ENCODE assay signal across 9 mouse cellular contexts in genomic region chr10:70521379-70521778, GRCm38 (mm10).
DNase-seq lines count a peak whose midpoint lies in the region; ATAC-seq lines count a peak whose summit lies in the region.
"Had no signal": no experiment of that assay in that cellular context is flagged by ENCODE, and none has a peak within 500 bp of the region (broad histone marks: within the 10 kb centered on the region; RNA-seq: fewer than 3 reads in every experiment).

No protein-coding gene starts in this region.

- no peaks in the 10 kb centered on the region for H3K9me3 ChIP-seq in hindbrain, embryonic 10.5 days
- H3K9me3 ChIP-seq in midbrain, embryonic 11.5 days (ENCODE audit: control insufficient read depth, low read length): no peaks in the 10 kb centered on the region

- peak overlapping the region; percentile 94 for H3K4me2 ChIP-seq in midbrain, embryonic 11.5 days

- peak; percentile 86 for DNase-seq in heart, adult 11 months
- no peak for DNase-seq in heart, postnatal 25 days (ENCODE audit: low spot score)
- peak; percentile 25 for DNase-seq in embryo, embryonic 10 days (ENCODE audit: low spot score)
- DNase-seq in hindbrain, embryonic 10.5 days (ENCODE audit: low spot score): no peak
- DNase-seq in midbrain, embryonic 11.5 days (ENCODE audit: low spot score, missing footprints): peak; percentile 87
- no peak for DNase-seq in frontal cortex, adult 2 months (ENCODE audit: extremely low spot score in 1 of 2, low spot score in 1 of 2)
- DNase-seq in urinary bladder, postnatal 36 days (ENCODE audit: low spot score in 2 of 2): no peak
- DNase-seq in thymus, postnatal 14 days: no peak
- DNase-seq: adrenal gland, postnatal 36 days had no signal

- H3K9ac ChIP-seq in midbrain, embryonic 11.5 days (ENCODE audit: low read length): no peak overlapping the region

- WGBS in hindbrain, embryonic 10.5 days: 28% methylated on average over 5 of the region's 5 CpGs
- WGBS in midbrain, embryonic 11.5 days: 9% methylated on average over 5 of the region's 5 CpGs

- peak; percentile 31; the same call in 1 of the 2 replicates for ATAC-seq in midbrain, embryonic 11.5 days (ENCODE audit: low FRiP score)

- intact Hi-C loops in heart, postnatal 25 days (cut with DNase I): no loop called here

- peaks cover 15% of the 10 kb centered on the region for H3K36me3 ChIP-seq in hindbrain, embryonic 10.5 days
- H3K36me3 ChIP-seq in midbrain, embryonic 11.5 days (ENCODE audit: control insufficient read depth, insufficient read depth, low read length): no peaks in the 10 kb centered on the region

- H3K4me1 ChIP-seq in hindbrain, embryonic 10.5 days (replicated peaks): peaks cover 29% of the 10 kb centered on the region
- H3K4me1 ChIP-seq in midbrain, embryonic 11.5 days (ENCODE audit: control insufficient read depth, insufficient read depth, low read length): peaks cover 13% of the 10 kb centered on the region

- peaks cover 11% of the 10 kb centered on the region; the same call in 1 of the 2 replicates for H3K27me3 ChIP-seq in hindbrain, embryonic 10.5 days (ENCODE audit: insufficient read depth, poor library complexity, severe bottlenecking)
- no peaks in the 10 kb centered on the region for H3K27me3 ChIP-seq in midbrain, embryonic 11.5 days (ENCODE audit: control insufficient read depth, insufficient read depth, low read length)

- H3K27ac ChIP-seq in hindbrain, embryonic 10.5 days: no peak overlapping the region
- no peak overlapping the region for H3K27ac ChIP-seq in midbrain, embryonic 11.5 days (ENCODE audit: low read depth, low read length)

- peak overlapping the region; percentile 57 for H3K4me3 ChIP-seq in hindbrain, embryonic 10.5 days
- peak overlapping the region; percentile 42; the same call in 1 of the 2 replicates for H3K4me3 ChIP-seq in midbrain, embryonic 11.5 days (ENCODE audit: low read depth, low read length)

Comparison
In these comparisons a context has a peak if more than half of its experiments do, and no peak if none do; other contexts are left out.
1. DNase-seq: peak in heart, adult 11 months (single experiment), embryo, embryonic 10 days (single experiment) and midbrain, embryonic 11.5 days (single experiment); none in heart, postnatal 25 days (single experiment), hindbrain, embryonic 10.5 days (single experiment), frontal cortex, adult 2 months (0 of 2), urinary bladder, postnatal 36 days (0 of 2) and thymus, postnatal 14 days (single experiment).